Mouse (Mus musculus) heart, adult 2 months (tissue): ENCODE results near the gene Rab3gap2.

ENCODE experiments used
- CTCF ChIP-seq: fragments of 200-600 bp; IDR thresholded peaks from 2 replicates; pipeline ENCODE4 v1.8.1; 2022; ENCODE audit warnings: antibody characterized with exemption, mild to moderate bottlenecking, moderate library complexity
- EP300 ChIP-seq: fragments of 200-500 bp; IDR thresholded peaks from 2 replicates; pipeline ENCODE4 v1.6.1; 2011; ENCODE audit warnings: low read depth, low read length, control low read depth; ENCODE audit not compliant: insufficient read depth
- POLR2A ChIP-seq: fragments of 200-500 bp; IDR thresholded peaks from 2 replicates; pipeline ENCODE4 v1.6.1; 2011; ENCODE audit warnings: mild to moderate bottlenecking, low read depth, low read length, control low read depth; ENCODE audit not compliant: insufficient read depth

- TF ChIP-seq CTCF (no peak), POLR2A (no peak), EP300 (no peak)
Measured at GRCm38 (mm10) chr1:185311949-185312348, 108.0 kb downstream of the Rab3gap2 start.
